Mouse (Mus musculus) heart, adult 8-10 months (tissue): ENCODE data around the gene Phgr1. TPM values are rescaled to one million over a fixed set of nuclear protein-coding genes. Genes with fewer than 3 reads are reported as not detected.
A peak's percentile ranks its signal among the peaks of the same experiment; 100 is the strongest.

Source experiments
- DNase-seq: peaks from one replicate; pipeline ENCODE4 v3.0.0; 2022; ENCODE audit warnings: low spot score
- total RNA-seq, 4 experiments: library from RNA; stranded (reverse); gene quantifications; 2 replicates each; pipeline ENCODE4 v1.2.4; 2022

Phgr1 gene
- total RNA-seq, 4 experiments from 2014 or later, result not detected

DNA sequence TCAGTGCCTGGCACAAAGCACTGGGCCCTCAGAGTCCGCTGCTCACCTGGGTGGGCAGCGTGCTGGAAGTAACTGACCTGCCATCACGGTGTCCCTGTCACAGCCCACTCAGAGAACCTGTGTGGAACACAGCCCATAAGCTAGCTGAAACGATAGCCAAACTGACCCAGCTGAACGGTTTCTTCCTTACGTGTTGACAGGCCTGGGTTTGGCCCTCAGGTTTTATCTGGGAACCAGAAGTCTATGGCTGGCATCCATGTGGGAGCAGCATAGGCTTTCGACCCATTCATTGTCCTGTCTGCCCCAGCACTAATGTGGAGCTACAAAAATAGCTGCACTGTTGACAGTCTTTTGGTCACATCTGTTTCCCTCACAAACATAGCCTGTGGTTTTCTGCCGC lies 22.1 kb upstream of the Phgr1 start:
- peak; percentile 77 for DNase-seq

GRCm38 (mm10) chr2:118751896-118752791 lies 20.4 kb upstream of the Phgr1 start:
- DNase-seq, result no peak

- DNase-seq, result no peak
These were observed 19.8 kb upstream of the Phgr1 start for GRCm38 (mm10) chr2:118752792-118753108.

- DNase-seq, result no peak
These were observed 18.4 kb upstream of the Phgr1 start for GRCm38 (mm10) chr2:118754143-118754542.

GRCm38 (mm10) chr2:118755407-118755806 lies 17.2 kb upstream of the Phgr1 start:
- DNase-seq, result no peak

DNA sequence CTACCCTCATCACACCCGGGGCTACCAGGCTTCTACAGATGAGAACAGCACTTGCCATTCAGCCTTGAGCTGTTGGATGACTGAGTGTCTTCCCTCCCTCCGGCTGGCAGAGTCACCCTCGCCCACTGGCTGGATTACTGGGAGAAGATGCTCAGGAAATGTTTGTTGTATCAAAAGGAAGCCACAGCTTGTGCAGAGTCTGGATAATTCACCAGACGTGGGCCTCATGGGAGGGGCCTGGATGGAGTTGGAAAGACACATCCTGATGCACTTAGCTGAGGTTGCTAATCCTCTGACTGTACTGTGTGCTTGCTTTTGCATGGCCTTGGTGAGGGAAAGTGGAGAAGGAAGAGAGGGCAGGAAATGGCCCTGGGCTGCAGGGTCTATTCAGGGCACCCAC lies 16.5 kb upstream of the Phgr1 start:
- DNase-seq, result no peak

- no peak for DNase-seq
These were observed 12.7 kb upstream of the Phgr1 start for GRCm38 (mm10) chr2:118759828-118760227.

- DNase-seq, result no peak
These were observed 12.1 kb upstream of the Phgr1 start for GRCm38 (mm10) chr2:118760311-118761025.

- DNase-seq, result no peak
These were observed 11.2 kb upstream of the Phgr1 start for GRCm38 (mm10) chr2:118761358-118761757.

DNA sequence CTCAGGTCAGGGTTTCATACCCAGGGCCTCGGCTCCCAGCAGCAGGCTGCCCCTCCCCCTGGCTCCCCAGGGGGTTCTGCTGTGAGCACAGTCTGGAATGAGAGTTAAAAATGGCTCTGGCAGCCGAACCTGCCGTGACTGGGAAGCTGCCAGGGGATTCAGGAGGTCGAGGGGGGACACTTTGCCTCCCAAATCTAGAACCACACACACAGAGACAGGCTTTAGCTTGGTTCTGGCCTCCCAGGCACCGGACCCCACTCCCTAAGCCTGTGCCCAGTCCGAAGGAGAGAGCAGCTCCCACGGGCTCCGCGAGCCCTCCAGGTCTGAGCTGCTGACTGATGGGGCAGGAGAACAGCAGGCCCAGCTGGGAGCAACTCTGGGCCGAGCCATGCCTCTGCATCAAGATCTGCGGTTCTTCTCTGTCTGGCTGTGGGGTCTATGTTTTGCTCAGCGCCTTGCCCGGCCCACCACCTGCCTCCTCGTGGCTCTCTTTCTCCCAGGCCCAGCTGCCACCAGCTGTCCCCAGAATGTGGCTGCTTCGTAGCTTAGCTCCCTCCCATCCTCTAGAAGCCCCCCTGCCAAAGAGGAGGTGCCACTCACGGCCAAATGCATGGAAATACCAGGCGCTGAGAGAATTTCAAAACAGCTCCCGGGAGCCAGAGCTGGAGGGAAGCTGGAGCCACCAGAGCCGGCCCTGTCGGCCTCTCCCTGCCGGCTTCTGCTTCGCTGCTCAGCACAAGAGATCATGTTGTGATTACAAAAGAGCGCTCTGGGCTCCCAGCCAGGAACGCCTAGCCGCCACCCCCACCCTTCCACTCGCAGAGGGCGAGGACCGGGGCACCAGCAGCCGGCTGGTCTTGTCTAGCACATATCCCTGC lies 10.4 kb upstream of the Phgr1 start, which contains the start of gene Ccdc9b:
TSS of gene Ccdc9b (minus strand) at position 756 of the 878 bp plus-strand sequence.
- DNase-seq, result peak; percentile 90

- DNase-seq, result no peak
These were observed 9.8 kb upstream of the Phgr1 start for GRCm38 (mm10) chr2:118762784-118763148.

DNA sequence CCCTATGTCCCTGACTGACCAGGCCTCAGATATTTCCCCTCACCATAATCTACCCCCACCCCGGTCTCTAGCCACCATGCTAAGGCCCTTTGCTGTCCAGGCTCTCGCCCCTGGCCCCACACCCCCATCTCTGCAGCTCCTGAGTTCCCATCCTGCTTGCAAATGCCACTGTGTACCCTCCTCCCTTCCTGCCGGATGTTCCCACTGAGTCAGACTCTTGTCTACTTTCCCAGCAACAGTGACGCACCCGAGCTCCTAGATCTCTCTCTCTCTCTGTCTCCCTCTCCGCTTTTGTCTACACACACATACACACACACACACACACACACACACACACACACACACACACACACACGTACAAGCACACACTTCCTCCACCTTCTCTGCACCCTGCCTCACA lies 9.1 kb upstream of the Phgr1 start:
- DNase-seq, result no peak

DNA sequence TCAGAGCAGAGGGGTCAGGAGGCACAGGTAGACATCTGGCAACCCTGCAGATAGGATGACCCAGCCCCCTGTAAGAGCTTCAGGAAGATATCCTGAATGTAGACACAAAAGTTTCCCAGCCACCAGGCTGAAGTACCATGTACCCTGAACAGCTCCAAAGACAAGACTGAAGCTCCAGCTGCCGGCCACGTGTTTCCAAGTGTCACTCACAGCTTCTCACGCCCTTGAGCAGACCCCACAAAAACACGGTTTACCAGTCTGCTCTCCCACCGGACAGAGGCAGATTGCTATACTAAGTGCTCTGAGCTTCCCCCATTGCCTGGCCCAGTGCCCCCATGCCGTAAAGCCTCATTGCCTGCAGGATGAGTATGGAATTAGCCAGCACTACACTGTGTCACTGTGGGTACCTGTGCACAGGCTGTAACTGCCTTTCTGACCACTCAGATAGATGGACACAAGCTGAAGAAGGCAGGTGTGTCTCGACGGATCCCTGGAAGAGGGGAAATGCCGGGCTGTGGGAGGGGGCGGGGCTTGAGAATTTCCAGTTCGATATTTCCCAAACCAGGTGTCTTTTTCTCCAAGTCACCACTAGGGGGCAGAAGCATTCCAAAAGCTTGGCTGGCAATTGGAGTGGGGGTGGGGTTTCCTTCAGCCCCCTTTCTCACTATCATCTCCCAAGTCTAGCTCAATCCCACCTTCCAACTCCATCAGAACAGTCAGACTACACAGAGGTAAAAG lies 8.3 kb upstream of the Phgr1 start:
- no peak for DNase-seq

- no peak for DNase-seq
These were observed 7.7 kb upstream of the Phgr1 start for GRCm38 (mm10) chr2:118764875-118765274.

- no peak for DNase-seq
These were observed 6.2 kb upstream of the Phgr1 start for GRCm38 (mm10) chr2:118766041-118767033.

- DNase-seq, result no peak
These were observed 2.0 kb downstream of the Phgr1 start for GRCm38 (mm10) chr2:118774536-118774935.

- no peak for DNase-seq
These were observed 2.8 kb downstream of the Phgr1 start for GRCm38 (mm10) chr2:118775396-118775795.

DNA sequence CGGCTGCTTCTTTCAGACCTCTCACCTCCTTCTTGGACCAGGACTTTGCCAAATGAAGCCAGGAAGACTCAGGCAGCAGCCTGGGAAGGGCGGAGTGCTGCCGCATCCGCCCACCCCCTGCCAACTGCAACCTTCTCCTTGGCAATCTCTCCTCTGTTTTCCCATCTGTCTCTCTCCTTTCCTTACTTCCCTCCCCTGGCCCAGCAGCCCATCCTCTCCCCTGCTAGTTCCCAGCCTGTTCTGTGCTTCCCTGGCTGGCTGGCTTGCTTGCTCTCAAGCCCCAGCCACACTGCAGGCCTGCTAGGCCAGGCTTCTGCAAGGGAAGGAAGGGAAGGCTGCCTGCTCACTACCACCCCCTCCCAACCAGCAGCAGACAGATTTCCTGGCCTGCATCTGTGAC lies 3.3 kb downstream of the Phgr1 start:
- DNase-seq, result no peak

DNA sequence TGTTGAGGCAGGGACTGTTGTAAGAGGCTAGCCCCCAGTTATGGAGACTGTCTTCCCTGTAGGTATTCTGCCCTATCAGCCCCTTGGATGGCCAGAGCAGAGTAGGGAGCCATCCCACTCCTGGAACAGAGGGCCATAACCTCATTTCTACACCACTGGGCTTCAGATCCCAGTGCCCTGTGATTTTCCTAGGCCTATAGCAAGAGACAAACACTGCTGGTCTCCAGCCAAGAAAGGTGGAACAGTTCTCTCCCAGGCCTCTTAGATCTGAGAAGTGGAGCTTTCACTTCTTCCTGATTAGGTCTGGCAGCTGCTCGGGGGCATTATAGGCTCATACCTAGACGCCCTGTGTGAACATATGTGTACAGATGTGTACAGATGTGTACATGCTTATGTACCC lies 3.7 kb downstream of the Phgr1 start:
- DNase-seq, result no peak

- no peak for DNase-seq
These were observed 5.8 kb downstream of the Phgr1 start for GRCm38 (mm10) chr2:118778418-118778817.
